Mouse (Mus musculus) large intestine, adult 2 months (tissue): Measurements from ENCODE around the gene Olfr985. TPM values are rescaled to one million over a fixed set of nuclear protein-coding genes. Genes with fewer than 3 reads are reported as not detected.

Source experiments
- DNase-seq: peaks from one replicate; pipeline ENCODE4 v3.0.0-alpha.2; 2012; ENCODE audit warnings: low read depth, low spot score
- WGBS: fragments of 180-500 bp; shearing (Covaris S2); methylation state at CpG from one replicate; pipeline ENCODE4 v1.1.7; 2018; 5-methylcytosine and 5-hydroxymethylcytosine counted together
- polyA plus RNA-seq: library from polyadenylated mRNA; depleted of rRNA; stranded (reverse); fragments of >200 nt; gene quantifications from 2 replicates; pipeline ENCODE4 v1.2.3, GENCODE M21; 2012; rRNA removed

Gene Olfr985
- polyA plus RNA-seq = not detected in 2 replicates

DNA sequence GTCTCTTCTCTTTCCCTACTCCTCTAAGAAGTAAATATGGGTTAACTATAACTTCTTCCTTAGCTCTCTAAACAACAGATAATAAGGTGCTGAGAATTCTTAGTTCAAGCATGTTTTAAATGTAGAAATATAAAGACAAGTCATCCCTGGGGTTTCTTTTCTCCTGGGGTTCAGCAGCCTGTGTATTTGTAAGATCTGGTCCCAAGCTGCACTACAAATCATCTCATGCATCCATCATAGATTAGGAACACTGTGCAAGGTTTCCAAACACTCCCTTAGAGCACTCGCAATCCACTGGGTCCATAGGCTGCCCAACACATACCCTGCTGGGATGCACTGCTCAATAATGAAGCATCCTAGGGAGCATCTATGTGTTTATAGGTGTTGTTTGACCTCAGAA lies at the start of gene Olfr985:
TSS of gene Olfr985 (minus strand) at position 101 of the 400 bp plus-strand sequence.
- 89% methylated on average over 1 of the region's 1 CpGs for WGBS
- DNase-seq = no peak

DNA sequence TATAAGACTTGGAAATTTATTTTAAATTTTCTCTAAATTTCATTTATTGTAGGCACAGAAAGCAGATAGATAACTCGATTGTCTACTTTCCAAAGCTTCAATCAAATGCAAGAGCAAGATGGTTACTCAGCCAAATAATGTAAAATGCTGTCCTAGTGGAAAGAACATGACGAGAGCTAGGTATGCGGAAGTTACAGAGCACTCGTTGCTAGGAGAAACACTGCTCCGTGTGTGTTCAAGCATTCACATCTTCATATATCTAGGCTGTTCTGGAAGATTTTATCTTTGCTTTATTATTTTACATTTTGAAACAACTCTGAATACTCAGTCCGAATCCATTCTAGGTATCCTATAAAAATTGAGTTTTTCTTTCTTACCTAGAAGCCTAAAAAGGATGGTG lies 47.0 kb upstream of the Olfr985 start:
- WGBS = 71% methylated on average over 6 of the region's 6 CpGs
- DNase-seq = no peak

DNA sequence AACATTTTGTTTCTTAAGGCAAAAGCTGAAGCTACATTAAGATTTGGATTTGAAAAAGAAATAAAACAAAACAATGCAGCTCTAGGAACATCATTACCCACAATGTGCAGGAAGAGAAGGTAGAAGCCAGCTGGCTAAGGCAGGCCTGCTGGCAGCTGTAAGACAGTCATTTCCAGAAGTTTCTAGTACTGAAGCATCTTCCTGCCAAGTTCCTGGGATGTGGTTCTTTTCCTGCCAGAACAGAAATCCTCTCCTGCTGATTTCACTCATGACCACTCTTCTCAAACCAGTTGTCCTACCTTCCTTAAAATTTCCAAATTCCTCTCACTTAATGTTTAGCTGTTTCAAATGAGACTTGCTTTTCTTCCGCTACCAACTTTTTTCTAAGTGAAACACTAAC lies 36.5 kb upstream of the Olfr985 start:
- 92% methylated on average over 1 of the region's 1 CpGs for WGBS
- DNase-seq = no peak

DNA sequence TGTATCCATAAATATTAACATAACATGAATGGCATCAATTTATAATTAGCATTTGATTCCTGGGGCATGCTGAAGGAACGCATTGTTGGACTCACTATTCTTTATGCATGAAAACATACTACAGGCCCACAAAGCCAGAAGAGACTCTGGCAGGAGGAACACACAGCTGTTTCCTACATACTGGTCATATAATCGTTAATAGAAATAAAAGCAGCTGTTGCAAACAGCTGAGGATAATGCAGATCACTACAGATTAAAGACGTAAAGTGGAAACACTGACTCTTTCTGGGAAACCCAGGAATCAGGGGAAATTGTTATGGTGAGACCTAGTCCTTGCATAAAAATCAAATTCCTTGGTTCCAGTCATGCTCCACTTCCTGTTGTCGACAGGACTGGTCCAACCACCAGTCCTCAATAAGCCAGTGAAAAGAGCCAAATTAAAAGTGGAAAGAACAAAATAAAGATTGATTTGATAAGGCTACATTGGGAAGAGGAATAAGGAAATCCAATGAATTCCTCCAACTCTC lies 25.2 kb upstream of the Olfr985 start:
- 66% methylated on average over 4 of the region's 4 CpGs for WGBS
- DNase-seq = no peak

DNA sequence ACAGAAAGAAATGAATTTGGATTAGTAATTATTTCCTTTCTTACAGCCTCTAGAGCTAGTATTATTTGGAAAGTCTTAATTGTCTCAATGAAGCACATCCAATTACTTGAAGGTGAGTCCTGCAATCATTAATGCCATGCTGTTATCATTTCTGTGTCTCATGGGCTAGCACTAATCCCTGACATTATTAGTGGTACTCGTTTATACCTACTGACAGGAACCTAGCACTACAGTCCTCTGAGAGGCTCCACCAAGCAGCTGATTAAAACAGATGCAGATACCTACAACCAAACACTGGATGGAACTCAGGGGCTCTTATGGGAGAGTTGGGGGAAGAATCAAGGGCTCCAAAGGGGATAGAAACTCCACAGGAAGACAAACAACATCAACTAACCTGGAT lies 11.6 kb upstream of the Olfr985 start:
- DNase-seq = no peak
- WGBS = 65% methylated on average over 1 of the region's 1 CpGs

DNA sequence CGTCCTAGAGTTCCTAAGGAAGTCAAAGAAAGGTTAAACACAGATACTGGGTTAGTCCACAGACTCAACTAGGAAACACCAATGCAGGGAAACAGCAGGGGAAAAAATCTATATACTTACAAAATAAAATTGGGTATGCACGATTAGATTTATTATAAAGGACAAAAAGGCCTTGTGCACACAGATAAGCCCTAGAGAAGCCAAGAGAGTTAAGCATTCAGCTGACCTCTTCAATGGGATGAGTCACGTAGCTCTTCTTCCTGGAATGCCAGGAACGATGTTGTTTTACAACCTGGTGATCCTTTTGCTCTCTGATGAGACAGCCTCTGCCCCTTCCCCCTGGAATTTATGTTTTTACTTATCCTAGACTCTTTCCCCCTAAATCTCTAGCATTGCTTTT lies 9.5 kb upstream of the Olfr985 start:
- no peak for DNase-seq
- 27% methylated on average over 4 of the region's 4 CpGs for whole genome bisulfite sequencing

DNA sequence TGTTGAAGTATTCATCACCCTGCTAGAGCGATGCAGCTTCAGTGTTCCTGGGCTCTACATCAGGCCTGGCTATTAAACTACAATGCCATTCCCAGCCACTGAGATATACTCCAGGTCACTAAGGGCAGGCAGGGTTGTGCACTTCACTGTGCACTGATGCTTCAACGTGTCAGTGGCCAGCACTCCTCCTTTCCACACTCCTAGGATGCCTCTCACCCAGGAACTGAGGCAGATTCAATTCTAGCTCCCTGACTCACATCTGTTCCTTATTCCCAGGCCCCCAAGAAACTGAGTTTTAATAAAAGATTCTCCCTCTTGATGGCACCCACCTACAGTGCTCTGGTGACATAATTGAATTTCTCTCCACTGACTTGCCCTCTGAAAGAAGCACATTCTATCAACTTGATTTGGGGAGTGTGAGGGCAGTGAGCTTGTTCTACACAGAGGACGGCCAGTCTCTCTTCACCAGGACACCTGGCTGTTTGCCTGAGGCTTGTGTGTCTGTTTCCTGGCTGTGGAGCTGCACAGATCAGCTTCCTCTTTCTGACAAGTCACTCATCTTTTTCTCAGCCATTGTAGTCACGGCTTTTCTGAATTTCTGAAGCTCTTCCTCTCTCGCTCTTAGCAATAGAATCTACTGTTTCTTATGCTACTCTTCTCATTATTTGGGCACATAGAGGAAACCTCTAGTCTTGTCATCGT lies 7.2 kb upstream of the Olfr985 start:
- 71% methylated on average over 6 of the region's 6 CpGs for WGBS
- no peak for DNase-seq

DNA sequence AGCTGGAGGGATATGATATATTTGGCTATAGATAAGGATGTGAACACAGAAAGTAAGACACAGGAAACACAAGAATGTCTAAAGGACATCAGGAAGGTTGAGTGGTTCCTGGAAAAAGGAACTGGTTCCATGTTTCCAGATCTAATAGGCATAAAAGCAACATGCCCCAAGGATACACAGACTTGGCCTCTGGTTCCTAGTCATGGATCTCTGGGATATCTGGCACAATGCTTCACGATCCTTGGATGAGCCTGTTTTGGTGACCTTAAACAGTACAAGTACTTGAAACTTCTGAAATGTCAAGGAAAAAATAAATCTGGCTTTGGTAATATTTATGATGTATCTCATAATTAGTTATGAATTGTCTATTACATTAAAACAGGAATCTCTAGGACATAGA lies 572 bp upstream of the Olfr985 start:
- 73% methylated on average over 1 of the region's 1 CpGs for WGBS
- DNase-seq = no peak

DNA sequence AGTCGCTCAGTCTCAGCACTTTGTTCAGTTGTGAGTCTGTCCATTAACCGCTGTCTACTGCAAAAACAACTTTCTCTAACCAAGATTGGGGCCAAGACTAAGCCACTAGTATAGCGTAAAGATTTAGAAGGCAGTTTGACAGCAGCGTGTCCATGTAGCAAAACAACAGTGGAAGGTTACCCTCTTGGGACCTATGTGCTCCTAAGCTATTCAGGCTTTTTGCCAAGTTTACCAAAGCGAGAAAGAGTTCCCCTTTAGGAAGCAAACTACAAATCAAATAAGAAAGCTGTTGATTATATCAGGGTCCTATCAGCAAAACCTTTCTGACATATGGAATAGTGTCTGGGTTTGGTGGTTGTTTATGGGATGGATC lies 12.7 kb downstream of the Olfr985 start:
- no peak for DNase-seq
- 48% methylated on average over 5 of the region's 5 CpGs for WGBS

DNA sequence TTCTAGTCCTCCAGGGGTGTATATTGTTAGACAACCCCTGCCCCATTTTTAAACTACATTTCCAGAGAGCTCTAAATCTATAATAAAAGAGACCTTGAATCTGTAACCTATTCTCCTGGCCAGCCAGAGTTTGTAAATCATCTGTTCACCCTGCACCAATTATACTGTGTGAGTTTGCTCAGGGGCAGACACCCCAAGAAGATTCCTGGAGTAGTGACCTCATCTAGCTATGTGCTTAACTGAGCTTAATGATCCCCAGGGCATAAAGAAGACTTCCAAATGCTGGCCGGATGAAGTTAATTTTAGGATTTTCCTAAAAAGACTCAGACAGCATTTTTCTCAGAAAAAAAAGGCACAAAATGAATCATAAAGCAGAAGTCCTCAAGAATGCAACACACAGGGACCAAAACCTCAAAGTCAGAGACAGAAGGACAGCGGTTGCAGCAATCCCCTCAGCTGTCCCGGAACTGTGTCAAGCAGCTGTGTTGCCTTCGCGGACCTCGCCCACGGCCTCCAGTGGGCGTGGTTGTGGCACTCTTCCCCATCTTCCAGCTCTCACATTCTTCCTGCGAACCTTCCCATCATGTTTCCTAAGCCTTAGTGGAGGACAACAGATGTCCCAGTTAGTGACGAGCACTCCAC lies 13.2 kb downstream of the Olfr985 start:
- WGBS = 5% methylated on average over 10 of the region's 10 CpGs

DNA sequence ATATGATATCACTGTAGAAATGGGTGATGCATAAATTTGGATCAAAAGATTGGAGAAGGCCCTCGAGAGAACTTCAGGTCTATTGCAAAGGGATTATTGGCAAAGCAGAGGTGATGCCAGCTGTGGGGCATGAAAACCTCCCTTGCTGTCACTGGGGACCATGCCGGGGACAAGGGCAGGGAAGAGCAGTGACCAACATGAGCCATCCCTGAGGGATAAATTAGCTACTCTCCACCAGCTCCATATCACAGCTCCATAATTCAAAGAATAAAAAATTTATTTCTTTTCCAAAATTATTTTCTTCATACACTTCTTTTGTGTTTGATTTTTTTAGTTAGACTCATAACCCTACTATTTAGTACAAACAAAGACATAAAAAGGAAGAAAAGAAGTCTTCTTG lies 15.9 kb downstream of the Olfr985 start, which contains the start of gene Olfr984:
TSS of gene Olfr984 (minus strand) at position 101 of the 400 bp plus-strand sequence.
- 78% methylated on average over 2 of the region's 2 CpGs for WGBS
- no peak for DNase-seq

More for the DNA sequence above, 13.2 kb downstream of the Olfr985 start:
- no peak for DNase-seq

DNA sequence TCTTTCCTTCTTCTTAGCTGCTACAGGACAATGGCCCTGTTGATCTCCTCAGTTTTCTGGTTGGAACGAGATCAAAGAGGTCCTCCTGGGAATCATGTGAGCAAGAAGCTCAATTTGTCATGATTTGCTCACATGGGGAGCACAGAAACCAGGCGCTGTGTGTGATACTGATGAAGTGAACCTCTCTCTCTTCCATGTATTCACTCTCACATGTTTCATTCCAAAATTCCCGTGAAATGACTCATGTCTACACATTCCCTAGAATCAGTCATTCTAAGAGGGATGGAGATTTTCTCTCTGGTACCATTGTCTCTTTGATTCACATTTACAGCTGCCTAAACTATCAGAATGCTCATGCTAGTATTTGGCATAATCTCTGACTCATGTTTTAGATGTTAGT lies 35.2 kb downstream of the Olfr985 start:
- DNase-seq = no peak
- 57% methylated on average over 3 of the region's 3 CpGs for WGBS

DNA sequence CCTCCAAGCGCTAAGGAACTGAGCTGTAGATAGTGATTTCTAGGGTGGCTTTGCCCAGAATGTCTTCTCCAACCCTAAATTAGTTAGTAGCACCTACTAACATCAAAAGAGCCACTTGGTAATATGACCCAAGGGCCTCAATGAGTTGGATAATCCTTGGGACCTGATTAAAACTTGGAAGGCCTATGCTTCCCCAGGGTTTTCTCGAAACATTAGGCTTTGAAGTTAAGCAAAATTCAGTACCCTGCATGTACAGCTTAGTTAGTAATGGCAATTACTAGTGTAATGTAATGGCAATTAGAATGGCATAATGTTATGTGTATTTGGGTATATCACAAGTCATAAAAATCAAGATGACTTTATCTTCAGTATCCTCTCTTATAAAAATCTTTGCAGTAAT lies 36.5 kb downstream of the Olfr985 start, which contains the start of gene Olfr983:
TSS of gene Olfr983 (minus strand) at position 101 of the 400 bp plus-strand sequence.
- WGBS = 84% methylated on average over 2 of the region's 2 CpGs
- DNase-seq = no peak

Other genes starting within 250 kb of the Olfr985 start
- gene Olfr229, start 222.8 kb downstream of the Olfr985 start, polyA plus RNA-seq = not detected in 2 replicates
- not detected in 2 replicates for gene Olfr974, start 192.7 kb downstream of the Olfr985 start, polyA plus RNA-seq
- gene Olfr975, start 178.1 kb downstream of the Olfr985 start, polyA plus RNA-seq = not detected in 2 replicates
- not detected in 2 replicates for gene Olfr976, start 169.1 kb downstream of the Olfr985 start, polyA plus RNA-seq
- gene Olfr978, start 138.1 kb downstream of the Olfr985 start, polyA plus RNA-seq = not detected in 2 replicates
- gene Olfr979, start 126.7 kb downstream of the Olfr985 start, polyA plus RNA-seq = not detected in 2 replicates
- not detected in 2 replicates for gene Olfr980, start 120.6 kb downstream of the Olfr985 start, polyA plus RNA-seq
- gene Olfr981, start 108.7 kb downstream of the Olfr985 start, polyA plus RNA-seq = not detected in 2 replicates
- not detected in 2 replicates for gene Olfr982, start 56.4 kb downstream of the Olfr985 start, polyA plus RNA-seq
- gene Olfr983, start 36.6 kb downstream of the Olfr985 start, polyA plus RNA-seq = not detected in 2 replicates
- gene Olfr984, start 16.0 kb downstream of the Olfr985 start, polyA plus RNA-seq = not detected in 2 replicates
- not detected in 2 replicates for gene Tmem225, start 17.9 kb upstream of the Olfr985 start, polyA plus RNA-seq
- gene Olfr986, start 50.7 kb upstream of the Olfr985 start, polyA plus RNA-seq = not detected in 2 replicates
- gene Zfp202, start 62.1 kb upstream of the Olfr985 start, polyA plus RNA-seq = 0.42 and 0.63 TPM in 2 replicates
- gene Scn3b, start 139.0 kb upstream of the Olfr985 start, polyA plus RNA-seq = 0.26 and 0.27 TPM in 2 replicates